Mouse (Mus musculus): ENCODE measurements around the gene Vmp1.

Gene Vmp1

GRCm38 (mm10) chr11:86600209-86600557 lies 83.5 kb downstream of the Vmp1 start:
- peak; percentile 64 for DNase-seq (ENCODE audit: low read depth)

GRCm38 (mm10) chr11:86599378-86600208 lies 84.0 kb downstream of the Vmp1 start:
- peak; percentile 67 for DNase-seq (ENCODE audit: low read depth)

- peak; percentile 68 for DNase-seq (ENCODE audit: low read depth)
Observed at GRCm38 (mm10) chr11:86598572-86598971, 85.1 kb downstream of the Vmp1 start.

GRCm38 (mm10) chr11:86598154-86598553 lies 85.5 kb downstream of the Vmp1 start:
- DNase-seq (ENCODE audit: low read depth): no peak

GRCm38 (mm10) chr11:86596976-86597375 lies 86.7 kb downstream of the Vmp1 start:
- DNase-seq (ENCODE audit: low read depth): no peak

- peak; percentile 94 for DNase-seq (ENCODE audit: low read depth)
Observed at GRCm38 (mm10) chr11:86596187-86596960, 87.3 kb downstream of the Vmp1 start.

GRCm38 (mm10) chr11:86595366-86595765 lies 88.3 kb downstream of the Vmp1 start:
- DNase-seq (ENCODE audit: low read depth): peak; percentile 89

- peak; percentile 71 for DNase-seq (ENCODE audit: low read depth)
Observed at GRCm38 (mm10) chr11:86594188-86594876, 89.3 kb downstream of the Vmp1 start.

- no peak for DNase-seq (ENCODE audit: low read depth)
Observed at GRCm38 (mm10) chr11:86593443-86593842, 90.2 kb downstream of the Vmp1 start.

- peak; percentile 95 for DNase-seq (ENCODE audit: low read depth)
Observed at GRCm38 (mm10) chr11:86592993-86593392, 90.6 kb downstream of the Vmp1 start.

- peak; percentile 70 for DNase-seq (ENCODE audit: low read depth)
Observed at GRCm38 (mm10) chr11:86591931-86592616, 91.6 kb downstream of the Vmp1 start.

- peak; percentile 89 for DNase-seq (ENCODE audit: low read depth)
Observed at GRCm38 (mm10) chr11:86591301-86591845, 92.3 kb downstream of the Vmp1 start.

- peak; percentile 81 for DNase-seq (ENCODE audit: low read depth)
Observed at GRCm38 (mm10) chr11:86590579-86590978, 93.1 kb downstream of the Vmp1 start.

GRCm38 (mm10) chr11:86590066-86590465 lies 93.6 kb downstream of the Vmp1 start:
- peak; percentile 89 for DNase-seq (ENCODE audit: low read depth)

- peak; percentile 69 for DNase-seq (ENCODE audit: low read depth)
Observed at GRCm38 (mm10) chr11:86588583-86589298, 94.9 kb downstream of the Vmp1 start.

- DNase-seq (ENCODE audit: low read depth): peak; percentile 80
Observed at GRCm38 (mm10) chr11:86587830-86588229, 95.8 kb downstream of the Vmp1 start.

GRCm38 (mm10) chr11:86586868-86587792 lies 96.5 kb downstream of the Vmp1 start:
- peak; percentile 96 for DNase-seq (ENCODE audit: low read depth)

GRCm38 (mm10) chr11:86586177-86586867 lies 97.3 kb downstream of the Vmp1 start:
- DNase-seq (ENCODE audit: low read depth): peak; percentile 90

- DNase-seq (ENCODE audit: low read depth): peak; percentile 74
Observed at GRCm38 (mm10) chr11:86585598-86585984, 98.0 kb downstream of the Vmp1 start.

All from induced T-regulatory cell, adult 2 months (primary cell).